Mouse (Mus musculus) neural tube, embryonic 11.5 days (tissue): ENCODE data around the gene Armh2. TPM values are rescaled to one million over a fixed set of nuclear protein-coding genes. Genes with fewer than 3 reads are reported as not detected.

Experiments
- ATAC-seq: fragments of 200-750 bp; cut with Nextera tagmentation; 2 replicates; pipeline ENCODE4 v1.8.0; 2017; ENCODE audit warnings: moderate number of reproducible peaks, mild to moderate bottlenecking, moderate TSS enrichment, moderate library complexity; ENCODE audit not compliant: insufficient read depth, low FRiP score, low TSS enrichment
- DNase-seq: peaks from one replicate; pipeline ENCODE4 v3.0.0-alpha.2; 2015; ENCODE audit warnings: low spot score
- H3K27ac ChIP-seq: fragments of 300-500 bp; sonication (generic); 2 replicates; pipeline ENCODE4 v1.5.1; 2014; ENCODE audit warnings: low read depth, mild to moderate bottlenecking, low read length
- H3K27me3 ChIP-seq: fragments of 300-500 bp; sonication (generic); 2 replicates; pipeline ENCODE4 v1.6.1; 2014; ENCODE audit warnings: mild to moderate bottlenecking, low read length, mixed read lengths; ENCODE audit not compliant: control insufficient read depth, insufficient read depth
- H3K36me3 ChIP-seq: fragments of 300-500 bp; sonication (generic); 2 replicates; pipeline ENCODE4 v1.6.1; 2014; ENCODE audit warnings: mild to moderate bottlenecking, low read length, moderate library complexity, mixed read lengths; ENCODE audit not compliant: control insufficient read depth, insufficient read depth
- H3K4me1 ChIP-seq: fragments of 300-500 bp; sonication (generic); 2 replicates; pipeline ENCODE4 v1.6.1; 2014; ENCODE audit warnings: low read length, mixed read lengths; ENCODE audit not compliant: control insufficient read depth, insufficient read depth
- H3K4me2 ChIP-seq: fragments of 300-500 bp; sonication (generic); 2 replicates; pipeline ENCODE4 v1.6.1; 2014; ENCODE audit warnings: low read depth, mild to moderate bottlenecking, moderate library complexity
- H3K4me3 ChIP-seq: fragments of 300-500 bp; sonication (generic); 2 replicates; pipeline ENCODE4 v1.5.1; 2014; ENCODE audit warnings: low read depth, low read length
- H3K9ac ChIP-seq: fragments of 300-500 bp; sonication (generic); 2 replicates; pipeline ENCODE4 v1.6.1; 2014; ENCODE audit warnings: mild to moderate bottlenecking, low read length
- H3K9me3 ChIP-seq: fragments of 300-500 bp; sonication (generic); 2 replicates; pipeline ENCODE4 v1.6.1; 2016; ENCODE audit warnings: low read length; ENCODE audit not compliant: control insufficient read depth
- WGBS: fragments of 180-500 bp; shearing (Covaris S2); extraction: QIAGEN DNeasy Blood & Tissue Kit; methylation state at CpG from one replicate; pipeline ENCODE4 v1.1.7; 2014; 5-methylcytosine and 5-hydroxymethylcytosine counted together
- polyA plus RNA-seq: library from polyadenylated mRNA; unstranded; fragments of >200 nt; fragmentation: Nextera tagmentation; extraction: Ambion mirVana; gene quantifications from 2 replicates; pipeline ENCODE4 v1.2.1, GENCODE M21; 2014

The Armh2 gene
- polyA plus RNA-seq, result not detected in 2 replicates

- Histone ChIP-seq H3K9me3 (no peaks in the 10 kb centered on the region), H3K4me3 (no peak within 1 kb of the TSS), H3K36me3 (no peaks in the 10 kb centered on the region), H3K27me3 (no peaks in the 10 kb centered on the region), H3K27ac (no peak within 1 kb of the TSS), H3K4me1 (no peaks in the 10 kb centered on the region), H3K9ac (no peak within 1 kb of the TSS), H3K4me2 (no peak within 1 kb of the TSS)
- no peak for ATAC-seq
- no peak for DNase-seq
- WGBS, result 78% methylated on average over 10 of the region's 10 CpGs
Observed at GRCm38 (mm10) chr13:24741028-24741427, at the start of gene Armh2. Armh2 (plus strand) TSS chr13:24741232.

DNA sequence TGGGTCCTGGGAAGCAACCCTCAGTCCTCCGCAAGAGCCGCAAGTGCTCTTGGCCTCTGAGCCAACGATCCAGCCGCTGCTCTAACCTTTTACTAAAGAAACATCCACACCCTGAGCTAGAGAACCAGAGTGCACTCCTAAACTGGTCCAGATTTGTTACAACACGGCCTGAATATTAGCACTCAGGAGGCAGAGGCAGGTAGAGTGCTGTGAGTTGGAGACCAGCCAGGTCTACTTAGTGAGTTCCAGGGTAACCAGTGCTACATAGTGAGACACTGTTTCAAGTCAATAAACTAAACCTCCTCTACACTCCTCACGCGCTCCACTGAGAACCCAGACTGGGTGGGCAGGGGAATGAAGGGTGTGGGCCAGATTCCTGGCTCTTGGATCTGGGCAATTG lies 47.7 kb upstream of the Armh2 start:
- no peak overlapping the region for H3K9ac ChIP-seq
- DNase-seq (no peak), ATAC-seq (no peak)
- no peak overlapping the region for H3K27ac ChIP-seq
- no peak overlapping the region for H3K4me2 ChIP-seq
- H3K9me3 ChIP-seq, result no peaks in the 10 kb centered on the region
- no peaks in the 10 kb centered on the region for H3K36me3 ChIP-seq
- WGBS, result 92% methylated on average over 7 of the region's 7 CpGs
- no peaks in the 10 kb centered on the region for H3K4me1 ChIP-seq
- no peak overlapping the region for H3K4me3 ChIP-seq
- no peaks in the 10 kb centered on the region for H3K27me3 ChIP-seq

DNA sequence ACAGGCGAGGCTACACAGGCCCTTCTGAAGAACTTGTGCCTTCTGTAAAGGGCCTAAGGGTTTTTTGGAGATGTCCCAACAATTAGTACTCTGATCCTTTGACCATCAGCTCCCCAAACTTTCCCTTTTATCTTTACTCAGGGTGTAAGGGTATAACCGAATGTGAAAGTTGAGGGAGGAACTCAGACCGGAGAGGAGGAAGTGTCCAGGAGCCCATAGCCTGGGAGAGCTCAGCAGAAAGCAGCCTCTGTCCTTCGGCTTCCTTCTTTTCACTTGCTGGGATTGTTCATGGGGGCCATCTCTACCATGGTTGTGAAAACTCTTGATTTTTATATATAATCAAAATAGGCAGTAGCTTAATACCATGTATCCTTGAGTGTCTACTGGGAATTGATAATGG lies 42.3 kb upstream of the Armh2 start:
- H3K27ac ChIP-seq, result no peak overlapping the region
- WGBS, result 90% methylated on average over 4 of the region's 4 CpGs
- no peak overlapping the region for H3K4me2 ChIP-seq
- H3K4me1 ChIP-seq, result no peaks in the 10 kb centered on the region
- no peak overlapping the region for H3K9ac ChIP-seq
- H3K27me3 ChIP-seq, result no peaks in the 10 kb centered on the region
- DNase-seq, result no peak
- no peaks in the 10 kb centered on the region for H3K36me3 ChIP-seq
- no peak for ATAC-seq
- H3K4me3 ChIP-seq, result no peak overlapping the region
- no peaks in the 10 kb centered on the region for H3K9me3 ChIP-seq

DNA sequence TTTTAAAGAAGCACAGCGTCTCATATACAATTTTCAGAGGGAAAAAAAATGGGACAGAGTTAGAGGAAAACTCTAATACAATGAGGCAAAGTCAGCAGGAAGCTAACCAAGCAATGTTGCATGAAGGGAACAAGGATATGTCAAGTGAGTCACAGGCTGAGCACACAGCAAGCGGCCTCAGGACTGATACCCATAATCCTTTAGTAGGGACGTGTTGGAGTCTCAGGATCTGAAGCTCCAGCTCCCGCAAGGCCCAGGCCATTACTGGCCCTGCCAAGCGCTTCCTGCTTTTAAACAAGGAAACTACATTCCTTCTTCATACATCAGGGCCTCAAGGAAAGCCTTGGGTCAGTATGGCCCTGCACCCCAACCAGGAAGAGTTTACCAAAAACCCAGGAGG lies 38.9 kb upstream of the Armh2 start:
- no peak overlapping the region for H3K27ac ChIP-seq
- no peaks in the 10 kb centered on the region for H3K9me3 ChIP-seq
- H3K4me3 ChIP-seq, result no peak overlapping the region
- DNase-seq, result no peak
- 89% methylated on average over 5 of the region's 5 CpGs for WGBS
- no peak overlapping the region for H3K9ac ChIP-seq
- no peak overlapping the region for H3K4me2 ChIP-seq
- H3K36me3 ChIP-seq, result no peaks in the 10 kb centered on the region
- ATAC-seq, result no peak
- no peaks in the 10 kb centered on the region for H3K4me1 ChIP-seq
- no peaks in the 10 kb centered on the region for H3K27me3 ChIP-seq

- Histone ChIP-seq H3K4me1 (no peaks in the 10 kb centered on the region), H3K9me3 (no peaks in the 10 kb centered on the region), H3K27me3 (no peaks in the 10 kb centered on the region), H3K36me3 (no peaks in the 10 kb centered on the region), H3K4me3 (no peak overlapping the region), H3K9ac (no peak overlapping the region), H3K27ac (no peak overlapping the region), H3K4me2 (no peak overlapping the region)
- WGBS, result 73% methylated on average over 12 of the region's 12 CpGs
- DNase-seq, result no peak
- ATAC-seq, result no peak
Observed at GRCm38 (mm10) chr13:24709656-24710396, 31.2 kb upstream of the Armh2 start.

DNA sequence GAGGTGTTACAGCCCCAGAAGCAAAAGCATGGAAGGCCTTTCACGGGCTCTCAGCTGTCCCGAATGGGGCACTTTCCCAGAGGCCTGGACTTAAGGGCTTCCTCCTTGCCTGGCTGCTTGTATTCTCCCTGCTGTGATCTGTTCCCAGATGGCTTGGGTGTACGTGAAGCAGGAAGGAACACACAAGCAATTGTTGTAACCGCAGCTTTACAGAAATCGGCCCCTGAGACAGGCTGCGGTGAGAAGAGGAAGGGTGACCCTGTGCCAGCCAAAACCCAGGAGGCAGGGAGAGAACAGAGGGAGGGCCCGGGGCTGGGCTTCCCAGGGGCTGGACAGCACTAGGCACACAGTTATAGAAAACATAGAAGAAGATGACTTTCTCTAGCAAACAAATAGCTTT lies 30.1 kb upstream of the Armh2 start:
- H3K9ac ChIP-seq, result no peak overlapping the region
- H3K27ac ChIP-seq, result no peak overlapping the region
- H3K4me2 ChIP-seq, result no peak overlapping the region
- DNase-seq, result no peak
- H3K27me3 ChIP-seq, result no peaks in the 10 kb centered on the region
- 0 out of 2 replicates have a peak, but pooled peaks cover 8% of the 10 kb centered on the region for H3K4me1 ChIP-seq
- ATAC-seq, result no peak
- H3K4me3 ChIP-seq, result no peak overlapping the region
- 57% methylated on average over 7 of the region's 7 CpGs for WGBS
- no peaks in the 10 kb centered on the region for H3K9me3 ChIP-seq
- H3K36me3 ChIP-seq, result no peaks in the 10 kb centered on the region

GRCm38 (mm10) chr13:24712581-24713130 lies 28.4 kb upstream of the Armh2 start:
- DNase-seq (no peak), ATAC-seq (no peak)
- no peak overlapping the region for H3K4me2 ChIP-seq
- H3K36me3 ChIP-seq, result no peaks in the 10 kb centered on the region
- H3K4me1 ChIP-seq, result 0 out of 2 replicates have a peak, but pooled peaks cover 8% of the 10 kb centered on the region
- WGBS, result 84% methylated on average over 7 of the region's 7 CpGs
- H3K4me3 ChIP-seq, result no peak overlapping the region
- no peak overlapping the region for H3K9ac ChIP-seq
- H3K27ac ChIP-seq, result no peak overlapping the region
- no peaks in the 10 kb centered on the region for H3K27me3 ChIP-seq
- no peaks in the 10 kb centered on the region for H3K9me3 ChIP-seq

DNA sequence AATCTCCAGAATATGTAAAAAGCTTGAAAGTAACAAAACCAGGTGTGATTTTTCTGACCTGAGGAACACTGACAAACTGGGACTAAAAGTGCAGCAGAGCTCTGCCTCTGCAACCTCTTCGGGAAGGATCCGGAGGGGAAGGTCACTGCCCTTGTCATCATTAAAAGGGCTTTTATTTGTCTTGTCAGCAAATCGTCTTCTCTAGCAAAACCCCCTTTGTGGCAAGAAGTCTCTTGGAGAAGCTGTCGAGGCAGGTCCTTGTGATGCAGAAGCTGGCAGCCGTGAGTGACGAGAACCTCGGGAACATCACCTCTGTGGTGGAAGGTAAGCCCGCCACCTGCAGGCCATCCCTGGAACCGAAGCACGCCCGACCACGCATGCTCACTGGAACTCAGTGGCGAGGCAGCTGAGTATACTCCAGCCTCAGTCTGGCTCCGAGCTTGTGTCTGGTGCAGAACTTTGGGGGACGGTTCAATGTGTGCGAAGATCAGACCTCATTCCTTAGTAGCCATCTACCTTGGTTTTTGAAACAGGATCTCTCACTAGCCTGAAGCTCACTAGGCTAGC lies 27.5 kb upstream of the Armh2 start:
- Histone ChIP-seq H3K9me3 (no peaks in the 10 kb centered on the region), H3K27ac (no peak overlapping the region), H3K36me3 (no peaks in the 10 kb centered on the region), H3K4me2 (peak overlapping the region; percentile 23), H3K27me3 (no peaks in the 10 kb centered on the region), H3K9ac (peak overlapping the region; percentile 26), H3K4me1 (0 out of 2 replicates have a peak, but pooled peaks cover 8% of the 10 kb centered on the region), H3K4me3 (no peak overlapping the region)
- ATAC-seq (peak; percentile 72), DNase-seq (peak; percentile 89)
- WGBS, result 8% methylated on average over 16 of the region's 16 CpGs
